Mouse (Mus musculus) spleen, adult 2 months (tissue): ENCODE data around the gene Gdf7. TPM values are rescaled to one million over a fixed set of nuclear protein-coding genes. Genes with fewer than 3 reads are reported as not detected.

Experiments used
- DNase-seq, 2 experiments: peaks; one replicate each; pipeline versions ENCODE4 v3.0.0 to v3.0.0-alpha.2; 2012 to 2021; ENCODE audit warnings: low spot score in 2 of 2, low read depth in 1 of 2
- H3K27ac ChIP-seq: fragments of 200-500 bp; 2 replicates; pipeline ENCODE4 v1.5.1; 2012; ENCODE audit warnings: low read length, inconsistent platforms; ENCODE audit not compliant: insufficient read depth
- H3K27me3 ChIP-seq: fragments of 200-500 bp; 2 replicates; pipeline ENCODE4 v1.6.1; 2012; ENCODE audit warnings: mild to moderate bottlenecking, moderate library complexity, low read length, inconsistent platforms; ENCODE audit not compliant: control insufficient read depth, insufficient read depth
- H3K36me3 ChIP-seq: fragments of 200-500 bp; 2 replicates; pipeline ENCODE4 v1.6.1; 2012; ENCODE audit warnings: mild to moderate bottlenecking, low read length, inconsistent platforms; ENCODE audit not compliant: control insufficient read depth, insufficient read depth
- H3K4me1 ChIP-seq: fragments of 200-500 bp; 2 replicates; pipeline ENCODE4 v1.6.1; 2011; ENCODE audit warnings: inconsistent platforms; ENCODE audit not compliant: control insufficient read depth, insufficient read depth, insufficient read length
- H3K4me3 ChIP-seq: fragments of 200-500 bp; 2 replicates; pipeline ENCODE4 v1.5.1; 2011; ENCODE audit warnings: mild to moderate bottlenecking, inconsistent platforms; ENCODE audit not compliant: insufficient read depth, insufficient read length; ENCODE audit errors: extremely low read depth
- CTCF ChIP-seq: fragments of 200-500 bp; IDR thresholded peaks from 2 replicates; pipeline ENCODE4 v1.5.1; 2011; ENCODE audit warnings: mild to moderate bottlenecking, inconsistent platforms; ENCODE audit not compliant: insufficient read depth, insufficient read length, insufficient replicate concordance; ENCODE audit errors: extremely low read depth
- POLR2A ChIP-seq: fragments of 200-500 bp; IDR thresholded peaks from 2 replicates; pipeline ENCODE4 v1.6.1; 2011; ENCODE audit warnings: low read depth, low read length, inconsistent platforms
- WGBS: fragments of 180-500 bp; shearing (Covaris S2); methylation state at CpG from one replicate; pipeline ENCODE4 v1.1.7; 2018; 5-methylcytosine and 5-hydroxymethylcytosine counted together
- polyA plus RNA-seq: library from polyadenylated mRNA; depleted of rRNA; stranded (reverse); fragments of >200 nt; gene quantifications from 2 replicates; pipeline ENCODE4 v1.2.3, GENCODE M21; 2012

Gene Gdf7
- polyA plus RNA-seq, 1 experiment: not detected

GRCm38 (mm10) chr12:8289099-8289498 is 12.7 kb downstream of the Gdf7 start:
- Histone ChIP-seq H3K27ac (no peak overlapping the region), H3K4me1 (no peaks in the 10 kb centered on the region), H3K27me3 (no peaks in the 10 kb centered on the region), H3K4me3 (no peak overlapping the region), H3K36me3 (peaks cover 2% of the 10 kb centered on the region; the same call in 1 of the 2 replicates)
- TF ChIP-seq CTCF: no peak
- no peak for TF ChIP-seq POLR2A
- 89% methylated on average over 6 of the region's 6 CpGs for WGBS
- no peak for DNase-seq

GRCm38 (mm10) chr12:8287970-8288369 is 13.8 kb downstream of the Gdf7 start:
- Histone ChIP-seq H3K4me1 (no peaks in the 10 kb centered on the region), H3K4me3 (no peak overlapping the region), H3K27ac (no peak overlapping the region), H3K27me3 (no peaks in the 10 kb centered on the region), H3K36me3 (peaks cover 3% of the 10 kb centered on the region; the same call in 1 of the 2 replicates)
- no peak for DNase-seq
- TF ChIP-seq POLR2A (no peak), CTCF (no peak)
- 67% methylated on average over 3 of the region's 3 CpGs for WGBS

- DNase-seq: no peak
- Histone ChIP-seq H3K4me1 (no peaks in the 10 kb centered on the region), H3K4me3 (no peak overlapping the region), H3K36me3 (peaks cover 7% of the 10 kb centered on the region; the same call in 1 of the 2 replicates), H3K27me3 (no peaks in the 10 kb centered on the region), H3K27ac (no peak overlapping the region)
- TF ChIP-seq CTCF (no peak), POLR2A (no peak)
- WGBS: 92% methylated on average over 15 of the region's 15 CpGs
Observed at GRCm38 (mm10) chr12:8281225-8282017, 20.3 kb downstream of the Gdf7 start.

GRCm38 (mm10) chr12:8275424-8275823 is 26.3 kb downstream of the Gdf7 start:
- H3K27ac ChIP-seq: no peak overlapping the region
- no peak overlapping the region for H3K4me3 ChIP-seq
- no peaks in the 10 kb centered on the region for H3K27me3 ChIP-seq
- DNase-seq: no peak
- no peaks in the 10 kb centered on the region for H3K4me1 ChIP-seq
- TF ChIP-seq POLR2A: no peak
- 95% methylated on average over 4 of the region's 4 CpGs for WGBS
- peaks cover 7% of the 10 kb centered on the region for H3K36me3 ChIP-seq

GRCm38 (mm10) chr12:8273471-8274171 is 28.1 kb downstream of the Gdf7 start:
- WGBS: 97% methylated on average over 6 of the region's 6 CpGs
- TF ChIP-seq CTCF (no peak), POLR2A (no peak)
- no peaks in the 10 kb centered on the region for H3K4me1 ChIP-seq
- no peak overlapping the region for H3K27ac ChIP-seq
- peaks cover 6% of the 10 kb centered on the region for H3K36me3 ChIP-seq
- no peaks in the 10 kb centered on the region for H3K27me3 ChIP-seq
- no peak overlapping the region for H3K4me3 ChIP-seq
- DNase-seq: no peak

GRCm38 (mm10) chr12:8271405-8271804 is 30.3 kb downstream of the Gdf7 start:
- TF ChIP-seq POLR2A (no peak), CTCF (no peak)
- Histone ChIP-seq H3K27ac (no peak overlapping the region), H3K36me3 (peaks cover 6% of the 10 kb centered on the region), H3K4me3 (no peak overlapping the region), H3K27me3 (no peaks in the 10 kb centered on the region), H3K4me1 (no peaks in the 10 kb centered on the region)
- WGBS: 85% methylated on average over 2 of the region's 2 CpGs
- DNase-seq: no peak

GRCm38 (mm10) chr12:8269627-8270026 is 32.1 kb downstream of the Gdf7 start:
- H3K27ac ChIP-seq: no peak overlapping the region
- TF ChIP-seq POLR2A (no peak), CTCF (no peak)
- H3K36me3 ChIP-seq: peaks cover 4% of the 10 kb centered on the region
- no peak overlapping the region for H3K4me3 ChIP-seq
- WGBS: 73% methylated on average over 11 of the region's 11 CpGs
- no peaks in the 10 kb centered on the region for H3K27me3 ChIP-seq
- no peaks in the 10 kb centered on the region for H3K4me1 ChIP-seq
- no peak for DNase-seq
